Mouse (Mus musculus) liver, embryonic 13.5 days (tissue): ENCODE data around the gene Rad51b. TPM values are rescaled to one million over a fixed set of nuclear protein-coding genes. Genes with fewer than 3 reads are reported as not detected.

Source experiments
- ATAC-seq: fragments of 200-750 bp; cut with Nextera tagmentation; 2 replicates; pipeline ENCODE4 v1.8.0; 2017; ENCODE audit warnings: low read depth, mild to moderate bottlenecking, moderate number of reproducible peaks, moderate library complexity
- DNase-seq: peaks from one replicate; pipeline ENCODE4 v3.0.0; 2022
- H3K27ac ChIP-seq: fragments of 300-500 bp; sonication (generic); 2 replicates; pipeline ENCODE4 v1.5.1; 2015; ENCODE audit warnings: moderate library complexity, mild to moderate bottlenecking, inconsistent platforms
- H3K27me3 ChIP-seq: fragments of 300-500 bp; sonication (generic); 2 replicates; pipeline ENCODE4 v1.6.1; 2015; ENCODE audit warnings: mild to moderate bottlenecking, inconsistent platforms
- H3K36me3 ChIP-seq: fragments of 300-500 bp; sonication (generic); 2 replicates; pipeline ENCODE4 v1.6.1; 2015; ENCODE audit warnings: mild to moderate bottlenecking, inconsistent platforms
- H3K4me1 ChIP-seq: fragments of 300-500 bp; sonication (generic); replicated peaks from 2 replicates; pipeline ENCODE4 v1.6.1; 2015; ENCODE audit warnings: inconsistent platforms
- H3K4me2 ChIP-seq: fragments of 300-500 bp; sonication (generic); 2 replicates; pipeline ENCODE4 v1.6.1; 2015; ENCODE audit warnings: inconsistent platforms, mild to moderate bottlenecking, moderate library complexity
- H3K4me3 ChIP-seq: fragments of 300-500 bp; sonication (generic); replicated peaks from 2 replicates; pipeline ENCODE4 v1.5.1; 2015; ENCODE audit warnings: mild to moderate bottlenecking, inconsistent platforms
- H3K9ac ChIP-seq: fragments of 300-500 bp; sonication (generic); 2 replicates; pipeline ENCODE4 v1.6.1; 2015; ENCODE audit warnings: mild to moderate bottlenecking, inconsistent platforms
- H3K9me3 ChIP-seq: fragments of 300-500 bp; sonication (generic); replicated peaks from 2 replicates; pipeline ENCODE4 v1.6.1; 2016; ENCODE audit warnings: inconsistent platforms
- WGBS: fragments of 180-500 bp; shearing (Covaris S2); methylation state at CpG from one replicate; pipeline ENCODE4 v1.1.7; 2015; ENCODE audit not compliant: insufficient replicate concordance; 5-methylcytosine and 5-hydroxymethylcytosine counted together
- polyA plus RNA-seq: library from polyadenylated mRNA; unstranded; fragments of >200 nt; fragmentation: Nextera tagmentation; extraction: Ambion mirVana; gene quantifications from 2 replicates; pipeline ENCODE4 v1.2.1, GENCODE M21; 2015

The Rad51b gene
- polyA plus RNA-seq, 1 experiment from 2014 or later = 5.5 TPM

DNA sequence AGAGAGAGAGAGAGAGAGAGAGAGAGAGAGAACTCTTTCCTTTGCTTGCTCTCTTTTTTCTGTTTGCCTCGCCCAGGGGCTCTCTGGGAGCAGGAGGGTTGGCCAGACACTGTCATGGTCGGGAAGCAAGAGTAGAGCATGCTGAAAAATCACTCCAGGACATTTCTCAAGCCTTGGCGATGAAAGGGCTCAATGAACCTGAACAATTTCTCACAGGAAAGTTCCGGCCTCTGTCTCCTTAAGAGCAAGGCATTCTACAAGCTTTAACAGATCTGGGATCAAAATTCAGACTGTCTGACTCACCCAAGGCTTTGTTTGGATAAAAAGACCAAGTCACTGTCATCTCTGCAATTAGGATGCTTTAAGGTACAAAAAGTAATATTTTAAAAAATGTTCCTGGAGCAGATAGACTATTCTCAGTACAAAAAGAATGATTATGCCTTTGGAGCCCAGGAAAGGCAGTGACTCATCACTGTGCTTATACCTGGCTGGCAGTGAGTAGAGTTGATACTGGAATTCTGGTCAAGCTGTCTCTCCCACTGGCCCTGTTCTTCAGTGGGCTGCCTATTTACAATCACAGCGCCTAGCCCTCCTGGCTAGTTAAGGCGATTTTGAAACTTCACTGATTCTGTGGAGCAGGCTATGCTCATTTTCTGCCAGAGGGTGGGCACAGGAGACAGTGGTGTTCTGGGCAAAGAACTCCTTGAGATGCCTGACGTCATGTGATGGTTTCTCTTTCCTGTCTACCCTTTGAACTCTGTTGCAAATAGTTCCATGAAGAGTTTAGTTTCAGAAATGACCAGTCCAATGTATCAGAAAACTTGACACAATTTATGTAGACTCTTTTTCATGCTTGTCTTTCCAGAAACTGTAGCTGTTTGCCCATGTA, 352.0 kb downstream of the Rad51b start:
- Histone ChIP-seq H3K4me2 (no peak overlapping the region), H3K27ac (no peak overlapping the region), H3K4me3 (no peak overlapping the region), H3K9ac (no peak overlapping the region), H3K9me3 (no peaks in the 10 kb centered on the region), H3K27me3 (no peaks in the 10 kb centered on the region), H3K4me1 (peaks cover 5% of the 10 kb centered on the region; the same call in 1 of the 2 replicates), H3K36me3 (no peaks in the 10 kb centered on the region)
- DNase-seq (no peak), ATAC-seq (no peak)
- 65% methylated on average over 7 of the region's 7 CpGs for WGBS

DNA sequence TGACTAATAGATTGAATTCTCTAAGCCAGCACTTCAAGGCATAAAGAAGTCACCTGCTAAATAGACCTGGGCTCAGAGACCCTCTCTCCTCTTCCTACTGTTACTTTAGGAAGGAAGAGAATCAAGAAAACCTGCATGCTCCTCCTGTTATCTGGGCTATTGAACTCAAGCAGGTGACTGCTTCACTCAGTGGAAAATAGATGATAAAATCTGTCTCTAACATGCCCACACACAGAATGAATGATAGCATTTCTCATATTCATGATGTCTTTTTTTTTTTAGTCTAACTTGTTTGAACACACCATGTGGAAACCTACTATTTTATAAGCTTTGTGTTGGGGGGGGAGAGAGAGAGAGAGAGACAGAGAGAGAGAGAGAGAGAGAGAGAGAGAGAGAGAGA, 352.7 kb downstream of the Rad51b start:
- no peaks in the 10 kb centered on the region for H3K36me3 ChIP-seq
- DNase-seq = no peak
- no peak overlapping the region for H3K4me2 ChIP-seq
- H3K27me3 ChIP-seq = no peaks in the 10 kb centered on the region
- no peak for ATAC-seq
- peaks cover 5% of the 10 kb centered on the region; the same call in 1 of the 2 replicates for H3K4me1 ChIP-seq
- H3K27ac ChIP-seq = no peak overlapping the region
- no peak overlapping the region for H3K9ac ChIP-seq
- H3K4me3 ChIP-seq = no peak overlapping the region
- no peaks in the 10 kb centered on the region for H3K9me3 ChIP-seq

DNA sequence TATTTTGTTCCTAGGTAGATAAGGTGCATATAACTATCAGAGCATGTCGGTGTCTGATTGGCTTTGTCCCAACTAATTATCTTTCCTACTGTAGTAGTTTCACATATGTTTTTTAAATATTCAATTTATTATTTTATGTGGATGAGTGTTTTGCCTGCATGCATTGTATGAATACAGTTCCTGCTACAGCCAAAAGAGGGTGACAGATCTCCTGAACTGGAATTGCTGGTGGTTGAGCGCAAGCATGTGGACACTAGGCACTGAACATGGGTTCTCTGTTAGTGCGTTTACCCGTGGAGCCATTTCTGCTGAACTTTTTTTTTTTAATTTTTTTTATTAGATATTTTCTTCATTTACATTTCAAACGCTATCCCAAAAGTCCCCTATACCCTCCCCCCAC, 358.1 kb downstream of the Rad51b start:
- Histone ChIP-seq H3K4me2 (no peak overlapping the region), H3K4me3 (no peak overlapping the region), H3K9ac (no peak overlapping the region), H3K27me3 (no peaks in the 10 kb centered on the region), H3K4me1 (no peaks in the 10 kb centered on the region), H3K9me3 (no peaks in the 10 kb centered on the region), H3K36me3 (no peaks in the 10 kb centered on the region), H3K27ac (no peak overlapping the region)
- WGBS = 76% methylated on average over 5 of the region's 5 CpGs
- ATAC-seq (no peak), DNase-seq (no peak)

DNA sequence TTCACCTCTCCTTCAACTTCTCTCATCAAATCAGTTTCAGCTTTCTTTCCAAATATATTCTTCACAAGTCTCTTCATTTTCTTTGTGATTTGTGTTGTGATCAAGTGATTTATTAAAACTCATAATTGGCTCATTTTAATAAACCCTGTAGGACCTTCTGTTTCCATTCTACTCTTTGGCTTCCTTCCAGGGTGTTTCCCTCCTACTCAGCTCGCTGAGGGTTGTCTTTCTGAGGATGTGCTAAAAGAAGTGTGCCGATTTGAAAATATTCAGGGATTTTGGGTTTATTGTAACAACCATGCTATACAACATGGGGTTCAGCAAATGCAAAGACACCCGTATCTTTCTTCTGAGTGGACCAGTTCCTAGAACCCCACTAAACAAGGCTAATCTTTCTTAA, 361.8 kb downstream of the Rad51b start:
- ATAC-seq = no peak
- H3K4me3 ChIP-seq = no peak overlapping the region
- H3K4me1 ChIP-seq = peaks cover 10% of the 10 kb centered on the region
- H3K27me3 ChIP-seq = no peaks in the 10 kb centered on the region
- no peak overlapping the region for H3K9ac ChIP-seq
- no peak overlapping the region for H3K4me2 ChIP-seq
- H3K9me3 ChIP-seq = no peaks in the 10 kb centered on the region
- no peaks in the 10 kb centered on the region for H3K36me3 ChIP-seq
- 70% methylated on average over 3 of the region's 3 CpGs for WGBS
- H3K27ac ChIP-seq = no peak overlapping the region
- no peak for DNase-seq

DNA sequence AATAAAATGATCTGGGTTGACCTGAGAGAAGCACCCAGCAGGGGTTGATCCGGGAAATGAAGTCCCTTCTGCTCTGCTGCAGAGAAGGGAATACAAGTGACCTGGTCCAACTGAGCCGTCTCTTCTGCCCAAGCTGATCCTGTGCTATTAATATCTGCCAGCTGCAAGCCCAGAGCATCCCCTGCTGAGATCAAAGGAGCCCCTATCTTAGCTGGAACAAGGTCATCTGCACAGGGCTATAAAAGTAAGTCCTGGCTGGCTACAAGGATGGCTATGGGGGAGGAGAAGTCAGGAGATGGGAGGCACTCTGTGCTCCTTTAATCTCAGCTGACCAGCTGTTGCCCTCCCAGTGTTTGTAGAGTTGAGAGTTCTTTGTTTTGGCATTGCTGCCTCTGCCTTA, 364.2 kb downstream of the Rad51b start:
- Histone ChIP-seq H3K4me1 (peaks cover 10% of the 10 kb centered on the region), H3K9ac (no peak overlapping the region), H3K36me3 (no peaks in the 10 kb centered on the region), H3K4me2 (no peak overlapping the region), H3K9me3 (no peaks in the 10 kb centered on the region), H3K27ac (no peak overlapping the region), H3K4me3 (no peak overlapping the region), H3K27me3 (no peaks in the 10 kb centered on the region)
- ATAC-seq = no peak
- WGBS = 36% methylated on average over 2 of the region's 2 CpGs
- no peak for DNase-seq

DNA sequence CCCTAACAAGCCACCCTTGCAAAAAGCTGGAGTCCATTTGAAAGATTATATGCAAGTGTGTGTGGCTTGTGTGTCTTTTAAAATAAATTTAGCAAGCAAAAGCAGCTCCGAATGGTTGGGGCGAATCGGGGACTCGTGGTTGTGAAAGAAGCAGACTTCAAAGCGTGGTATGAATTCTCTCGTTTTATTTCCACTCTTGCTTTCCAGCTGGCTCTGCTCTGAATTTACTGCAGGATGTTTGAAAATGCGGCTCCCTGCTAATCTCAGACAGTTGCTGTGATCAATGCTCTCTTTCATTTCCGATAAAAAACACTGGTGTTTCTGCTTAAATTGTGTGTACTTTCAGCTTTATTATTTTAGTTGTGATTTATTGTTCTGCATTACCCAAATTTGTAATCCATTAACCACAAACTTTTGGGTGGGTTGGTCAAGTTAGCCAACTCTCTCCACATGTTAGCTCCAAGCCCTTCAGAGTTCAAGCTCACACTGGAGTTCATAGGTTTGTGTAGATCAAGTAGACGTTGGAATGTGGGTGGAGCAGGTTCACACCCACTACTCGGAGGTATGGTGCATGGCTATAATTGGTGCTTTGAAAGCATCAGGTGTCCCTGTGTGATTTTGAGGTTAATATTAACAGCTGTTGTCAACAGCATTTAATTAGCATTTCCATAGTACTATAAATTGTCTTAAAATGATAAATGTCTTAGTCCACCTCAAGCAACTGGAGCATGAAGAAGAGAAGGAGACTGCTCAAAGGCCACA, 366.2 kb downstream of the Rad51b start:
- H3K27ac ChIP-seq = no peak overlapping the region
- H3K4me1 ChIP-seq = peaks cover 10% of the 10 kb centered on the region
- H3K9me3 ChIP-seq = no peaks in the 10 kb centered on the region
- 73% methylated on average over 10 of the region's 10 CpGs for WGBS
- no peak overlapping the region for H3K4me3 ChIP-seq
- DNase-seq (no peak), ATAC-seq (no peak)
- H3K36me3 ChIP-seq = no peaks in the 10 kb centered on the region
- H3K27me3 ChIP-seq = no peaks in the 10 kb centered on the region
- no peak overlapping the region for H3K9ac ChIP-seq
- no peak overlapping the region for H3K4me2 ChIP-seq

DNA sequence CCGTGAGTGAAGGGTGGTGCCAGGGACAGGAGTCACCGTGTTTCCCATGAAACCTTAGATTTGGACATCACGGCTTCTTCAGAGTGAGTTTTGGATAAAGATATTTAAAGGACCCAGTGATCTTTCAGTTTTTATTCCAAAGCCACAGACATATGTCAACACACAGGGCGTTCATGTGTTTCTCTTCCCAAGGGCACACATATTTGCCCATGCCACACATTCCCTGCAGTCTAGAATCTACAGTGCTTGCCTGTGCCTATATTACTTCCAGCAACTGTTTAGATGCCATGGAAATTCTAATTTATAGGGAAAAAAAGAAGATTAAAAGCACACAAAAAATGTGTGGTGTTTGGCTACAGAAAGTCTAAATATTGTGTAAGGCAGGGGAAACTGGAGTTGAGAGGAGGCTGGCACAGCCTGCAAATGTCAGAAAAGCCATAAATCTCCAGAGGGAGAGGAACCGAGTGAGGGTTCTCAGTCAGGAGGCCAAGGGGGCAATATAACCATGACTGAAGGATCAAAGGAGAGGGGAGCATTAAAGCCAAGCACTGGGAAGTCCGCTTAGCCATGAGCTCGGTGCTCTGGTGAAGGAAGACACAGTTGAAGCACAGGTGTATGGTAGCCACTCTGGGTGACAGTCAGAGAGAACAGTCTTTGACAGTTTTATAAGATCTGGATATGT, 367.0 kb downstream of the Rad51b start:
- no peak overlapping the region for H3K4me2 ChIP-seq
- 66% methylated on average over 7 of the region's 7 CpGs for WGBS
- H3K9me3 ChIP-seq = no peaks in the 10 kb centered on the region
- no peak overlapping the region for H3K4me3 ChIP-seq
- no peak overlapping the region for H3K27ac ChIP-seq
- no peak overlapping the region for H3K9ac ChIP-seq
- ATAC-seq (no peak), DNase-seq (no peak)
- H3K4me1 ChIP-seq = peaks cover 10% of the 10 kb centered on the region
- H3K27me3 ChIP-seq = no peaks in the 10 kb centered on the region
- H3K36me3 ChIP-seq = no peaks in the 10 kb centered on the region

DNA sequence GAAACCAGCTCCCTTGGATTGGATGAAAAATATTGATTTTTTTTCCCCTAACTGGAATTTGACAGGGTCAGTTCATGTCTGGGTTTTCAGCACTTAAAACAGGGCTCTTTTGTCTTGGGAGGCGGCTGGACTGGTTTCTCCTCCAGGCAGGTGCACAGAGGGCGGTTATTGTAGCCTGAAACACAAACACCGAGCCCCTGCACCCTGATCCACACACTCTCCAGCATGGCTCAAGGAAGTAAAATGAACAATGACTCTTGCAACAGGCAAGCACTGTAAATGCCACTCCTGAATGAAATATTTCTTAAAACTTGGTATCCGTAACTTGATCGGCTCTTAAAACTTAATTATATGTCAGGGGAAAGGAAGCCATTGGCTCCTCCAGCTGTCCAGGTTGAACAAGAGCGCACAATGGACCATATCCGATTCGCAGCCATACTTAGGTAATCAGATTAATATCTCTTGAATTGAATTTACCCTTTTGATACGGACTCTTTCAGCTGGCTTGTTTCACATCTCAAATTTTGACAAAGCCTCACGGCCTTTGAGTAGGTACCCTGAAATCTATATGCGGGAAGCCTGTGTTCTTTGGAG, 377.9 kb downstream of the Rad51b start:
- Histone ChIP-seq H3K4me3 (no peak overlapping the region), H3K9me3 (no peaks in the 10 kb centered on the region), H3K4me2 (no peak overlapping the region), H3K27ac (no peak overlapping the region), H3K36me3 (no peaks in the 10 kb centered on the region), H3K9ac (no peak overlapping the region), H3K4me1 (peaks cover 5% of the 10 kb centered on the region; the same call in 1 of the 2 replicates), H3K27me3 (no peaks in the 10 kb centered on the region)
- 79% methylated on average over 11 of the region's 11 CpGs for WGBS
- no peak for ATAC-seq
- DNase-seq = no peak

DNA sequence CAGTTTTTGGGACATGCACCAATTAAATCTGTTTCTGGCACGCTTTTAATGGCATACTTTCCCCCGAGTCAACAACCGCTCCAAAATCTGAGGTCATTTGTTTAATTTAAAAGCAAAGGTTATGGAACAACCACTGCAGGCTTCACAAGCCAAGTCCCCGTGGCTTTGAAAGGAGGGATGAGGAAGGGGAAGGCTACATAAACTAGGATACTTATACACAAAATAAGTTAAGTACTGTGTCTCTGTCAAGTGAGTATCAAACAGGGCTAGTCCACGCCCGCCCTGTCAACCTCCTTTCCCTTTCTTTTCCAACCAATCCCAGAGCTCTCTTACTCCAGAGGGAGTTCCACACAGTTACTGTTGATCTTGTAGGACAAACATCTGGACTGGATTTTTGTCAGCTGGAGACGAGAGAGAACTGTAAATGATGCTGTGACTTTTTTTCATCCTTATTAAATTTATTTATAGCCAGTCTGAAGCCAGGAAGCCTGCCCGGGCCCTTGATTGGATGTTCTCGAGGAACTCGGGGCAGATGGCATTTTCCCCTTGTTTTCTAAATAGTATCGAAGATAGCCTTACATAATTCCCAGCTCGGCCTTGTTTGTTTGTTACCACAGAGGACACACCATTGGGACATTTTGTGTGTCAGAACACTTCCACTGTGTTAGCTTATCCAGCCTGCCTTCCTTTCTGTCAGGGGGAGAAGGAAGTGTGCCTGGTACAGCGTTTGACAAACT, 378.5 kb downstream of the Rad51b start:
- no peak overlapping the region for H3K4me2 ChIP-seq
- WGBS = 62% methylated on average over 13 of the region's 13 CpGs
- ATAC-seq (no peak), DNase-seq (no peak)
- H3K27ac ChIP-seq = no peak overlapping the region
- H3K4me1 ChIP-seq = peaks cover 5% of the 10 kb centered on the region; the same call in 1 of the 2 replicates
- no peak overlapping the region for H3K4me3 ChIP-seq
- no peak overlapping the region for H3K9ac ChIP-seq
- no peaks in the 10 kb centered on the region for H3K36me3 ChIP-seq
- H3K27me3 ChIP-seq = no peaks in the 10 kb centered on the region
- H3K9me3 ChIP-seq = no peaks in the 10 kb centered on the region

DNA sequence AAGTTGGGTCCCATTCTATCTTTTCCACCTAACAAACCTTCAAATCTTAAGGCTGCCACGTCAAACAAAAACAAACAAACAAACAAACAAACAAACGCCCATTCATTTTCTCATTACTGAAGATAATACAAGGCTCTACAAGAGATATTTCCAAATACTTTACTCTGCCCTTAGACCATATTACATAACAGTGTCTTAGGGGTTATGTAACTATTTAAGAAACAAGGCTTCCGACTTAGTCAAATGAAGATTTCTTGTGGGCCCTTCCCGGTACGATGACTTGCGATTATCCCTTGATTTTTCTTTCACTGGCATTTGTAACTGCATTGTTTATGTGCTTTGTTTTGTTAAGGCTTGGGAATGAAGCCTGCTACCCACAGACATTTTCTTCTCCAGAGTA, 379.2 kb downstream of the Rad51b start:
- no peaks in the 10 kb centered on the region for H3K36me3 ChIP-seq
- H3K9ac ChIP-seq = no peak overlapping the region
- no peak overlapping the region for H3K4me3 ChIP-seq
- no peaks in the 10 kb centered on the region for H3K27me3 ChIP-seq
- no peak for DNase-seq
- H3K9me3 ChIP-seq = no peaks in the 10 kb centered on the region
- H3K4me2 ChIP-seq = no peak overlapping the region
- H3K4me1 ChIP-seq = peaks cover 5% of the 10 kb centered on the region; the same call in 1 of the 2 replicates
- ATAC-seq = no peak
- no peak overlapping the region for H3K27ac ChIP-seq
- WGBS = 74% methylated on average over 6 of the region's 6 CpGs
